Mouse (Mus musculus): ENCODE results near the gene Mapk1. TPM values are rescaled to one million over a fixed set of nuclear protein-coding genes. Genes with fewer than 3 reads are reported as not detected.

The Mapk1 gene
- polyA plus RNA-seq, 1 experiment, result 76.7 TPM

GRCm38 (mm10) chr16:17015853-17016230 is 32.7 kb downstream of the Mapk1 start:
- DNase-seq (ENCODE audit: low read depth), result no peak

- no peak for DNase-seq (ENCODE audit: low read depth)
Measured at GRCm38 (mm10) chr16:17018071-17018470, 34.9 kb downstream of the Mapk1 start.

- no peak for DNase-seq (ENCODE audit: low read depth)
Measured at GRCm38 (mm10) chr16:17024469-17025148, 41.4 kb downstream of the Mapk1 start.

- no peak for DNase-seq (ENCODE audit: low read depth)
Measured at GRCm38 (mm10) chr16:17029971-17030695, 47.0 kb downstream of the Mapk1 start.

GRCm38 (mm10) chr16:17033754-17034153 is 50.6 kb downstream of the Mapk1 start:
- DNase-seq (ENCODE audit: low read depth), result no peak

GRCm38 (mm10) chr16:17040716-17041115 is 57.5 kb downstream of the Mapk1 start:
- no peak for DNase-seq (ENCODE audit: low read depth)

- DNase-seq (ENCODE audit: low read depth), result no peak
Measured at GRCm38 (mm10) chr16:17041417-17041816, 58.2 kb downstream of the Mapk1 start.

GRCm38 (mm10) chr16:17044320-17044719 is 61.1 kb downstream of the Mapk1 start:
- DNase-seq (ENCODE audit: low read depth), result no peak

GRCm38 (mm10) chr16:17045287-17045686 is 62.1 kb downstream of the Mapk1 start:
- no peak for DNase-seq (ENCODE audit: low read depth)

GRCm38 (mm10) chr16:17049886-17050285 is 66.7 kb downstream of the Mapk1 start:
- no peak for DNase-seq (ENCODE audit: low read depth)

GRCm38 (mm10) chr16:17052087-17052486 is 68.9 kb downstream of the Mapk1 start:
- no peak for DNase-seq (ENCODE audit: low read depth)

- DNase-seq (ENCODE audit: low read depth), result no peak
Measured at GRCm38 (mm10) chr16:17053903-17054302, 70.7 kb downstream of the Mapk1 start.

GRCm38 (mm10) chr16:17055584-17055983 is 72.4 kb downstream of the Mapk1 start:
- no peak for DNase-seq (ENCODE audit: low read depth)

GRCm38 (mm10) chr16:17062338-17062737 is 79.2 kb downstream of the Mapk1 start:
- no peak for DNase-seq (ENCODE audit: low read depth)

- DNase-seq (ENCODE audit: low read depth), result no peak
Measured at GRCm38 (mm10) chr16:17067552-17067951, 84.4 kb downstream of the Mapk1 start.

- DNase-seq (ENCODE audit: low read depth), result no peak
Measured at GRCm38 (mm10) chr16:17069511-17070443, 86.6 kb downstream of the Mapk1 start, which contains the start of gene Ypel1. Gene Ypel1 (plus strand): TSS chr16:17069696.

GRCm38 (mm10) chr16:17070716-17071115 is 87.5 kb downstream of the Mapk1 start:
- DNase-seq (ENCODE audit: low read depth), result no peak

GRCm38 (mm10) chr16:17073000-17073399 is 89.8 kb downstream of the Mapk1 start:
- DNase-seq (ENCODE audit: low read depth), result no peak

- no peak for DNase-seq (ENCODE audit: low read depth)
Measured at GRCm38 (mm10) chr16:17076301-17076700, 93.1 kb downstream of the Mapk1 start.

- no peak for DNase-seq (ENCODE audit: low read depth)
Measured at GRCm38 (mm10) chr16:17076869-17077268, 93.7 kb downstream of the Mapk1 start.

GRCm38 (mm10) chr16:17078101-17078500 is 94.9 kb downstream of the Mapk1 start:
- DNase-seq (ENCODE audit: low read depth), result no peak

- DNase-seq (ENCODE audit: low read depth), result no peak
Measured at GRCm38 (mm10) chr16:17082121-17082792, 99.1 kb downstream of the Mapk1 start.

Measured in gonadal fat pad, adult 2 months (tissue).